Mouse (Mus musculus): ENCODE results near the gene Col1a2. TPM values are rescaled to one million over a fixed set of nuclear protein-coding genes. Genes with fewer than 3 reads are reported as not detected.

Col1a2 gene
- polyA plus RNA-seq, 1 experiment from 2014 or later, result 239 TPM

DNA sequence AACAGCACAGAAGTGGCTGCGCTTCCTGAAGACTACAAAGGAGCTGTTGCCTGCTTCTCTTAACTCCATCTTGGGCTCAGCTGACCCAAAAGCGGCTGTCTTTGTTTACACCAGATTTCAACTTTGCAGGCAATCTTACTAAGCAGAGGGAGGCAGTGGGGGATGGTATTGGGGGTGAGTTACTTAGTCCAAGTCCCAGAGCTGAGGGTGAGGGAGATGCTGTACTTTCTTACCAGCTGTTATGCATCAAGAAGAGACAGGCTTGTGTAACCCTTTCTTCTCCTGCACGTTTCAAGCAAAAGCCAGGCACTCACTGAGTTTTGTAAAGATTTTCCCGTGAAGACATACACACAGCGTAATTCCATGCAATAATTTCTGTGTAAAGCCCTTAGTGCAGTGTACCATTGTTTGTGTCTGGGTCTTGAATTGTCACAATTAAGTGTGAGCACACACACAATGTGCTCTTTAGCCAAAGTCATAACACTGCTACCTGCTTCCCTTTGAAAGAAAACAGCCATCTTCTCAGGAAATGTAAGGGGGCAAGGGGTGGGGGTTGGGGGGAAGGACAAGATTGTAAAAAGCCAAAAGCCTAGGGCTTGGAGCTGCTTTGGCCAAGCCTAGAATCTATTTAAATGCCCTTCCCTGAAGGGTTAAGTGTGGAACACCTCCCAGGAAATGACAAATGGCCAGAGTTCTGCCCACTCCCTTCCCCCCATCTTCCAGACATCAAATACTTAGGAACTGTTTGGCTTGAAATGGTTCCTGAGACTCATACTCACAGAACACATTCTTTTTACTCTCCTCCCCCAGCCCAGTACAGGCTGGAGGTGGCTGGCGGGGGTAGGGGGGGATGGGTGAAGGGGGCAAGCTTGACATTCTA is 15.0 kb upstream of the Col1a2 start:
- 51% methylated on average over 6 of the region's 6 CpGs for WGBS
- H3K9me3 ChIP-seq (replicated peaks), result no peaks in the 10 kb centered on the region
- no peak overlapping the region for H3K9ac ChIP-seq (replicated peaks)
- no peaks in the 10 kb centered on the region for H3K27me3 ChIP-seq (replicated peaks)
- ATAC-seq (ENCODE audit: low FRiP score), result no peak; the same call in 1 of the 2 replicates
- peaks cover 5% of the 10 kb centered on the region; the same call in 1 of the 2 replicates for H3K4me1 ChIP-seq
- no peak overlapping the region for H3K4me3 ChIP-seq (replicated peaks)
- H3K36me3 ChIP-seq, result no peaks in the 10 kb centered on the region
- peak overlapping the region; percentile 65; the same call in 1 of the 2 replicates for H3K27ac ChIP-seq (replicated peaks)
- H3K4me2 ChIP-seq, result no peak overlapping the region

DNA sequence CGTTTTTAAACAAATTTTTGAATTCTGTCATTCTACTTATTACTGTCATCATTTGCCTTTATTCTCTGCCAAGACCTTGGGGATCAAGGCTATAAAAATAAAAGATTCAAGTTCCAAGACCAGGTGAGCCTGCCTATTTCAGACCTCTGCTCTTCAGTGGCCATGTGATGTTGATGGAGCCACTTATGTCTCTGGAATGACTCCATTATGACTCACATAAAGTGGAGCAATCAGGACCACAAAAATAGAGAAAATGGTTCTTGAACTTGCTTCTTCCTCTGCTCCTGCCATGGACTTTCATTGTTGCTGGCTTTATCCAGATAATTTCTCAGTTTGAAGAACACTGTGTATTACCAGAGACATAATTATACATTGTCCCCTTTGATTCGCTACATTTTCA is 10.9 kb upstream of the Col1a2 start:
- Histone ChIP-seq H3K4me1 (peaks cover 5% of the 10 kb centered on the region; the same call in 1 of the 2 replicates), H3K4me3 (replicated peaks) (no peak overlapping the region), H3K27ac (replicated peaks) (no peak overlapping the region), H3K9me3 (replicated peaks) (no peaks in the 10 kb centered on the region), H3K4me2 (no peak overlapping the region), H3K27me3 (replicated peaks) (no peaks in the 10 kb centered on the region), H3K36me3 (no peaks in the 10 kb centered on the region), H3K9ac (replicated peaks) (no peak overlapping the region)
- 75% methylated on average over 2 of the region's 2 CpGs for WGBS
- no peak for ATAC-seq (ENCODE audit: low FRiP score)

DNA sequence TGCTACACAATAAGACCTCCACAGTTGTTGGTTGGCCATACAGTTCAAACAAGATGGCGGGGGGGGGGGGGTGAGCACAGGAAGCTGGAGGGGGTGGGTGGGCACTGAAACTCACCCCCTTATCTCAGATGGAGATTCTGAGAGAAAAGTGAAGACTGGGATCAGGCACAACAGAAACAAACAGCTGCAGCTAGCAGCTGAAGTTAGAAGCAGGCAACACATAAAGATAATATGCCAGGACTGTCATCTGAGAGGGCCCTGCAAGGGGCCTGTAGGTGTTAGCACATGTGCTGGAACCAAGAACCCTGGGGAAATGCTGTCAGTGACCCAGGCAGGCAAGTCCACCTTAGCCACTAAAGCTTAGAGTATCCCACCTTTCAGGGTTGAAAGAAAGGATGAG is 8.2 kb upstream of the Col1a2 start:
- H3K4me2 ChIP-seq, result no peak overlapping the region
- H3K4me3 ChIP-seq (replicated peaks), result no peak overlapping the region
- no peak for ATAC-seq (ENCODE audit: low FRiP score)
- no peaks in the 10 kb centered on the region for H3K9me3 ChIP-seq (replicated peaks)
- no peak overlapping the region for H3K9ac ChIP-seq (replicated peaks)
- WGBS, result 100% methylated on average over 1 of the region's 1 CpGs
- H3K27me3 ChIP-seq (replicated peaks), result no peaks in the 10 kb centered on the region
- no peak overlapping the region for H3K27ac ChIP-seq (replicated peaks)
- H3K36me3 ChIP-seq, result no peaks in the 10 kb centered on the region
- H3K4me1 ChIP-seq, result no peaks in the 10 kb centered on the region

DNA sequence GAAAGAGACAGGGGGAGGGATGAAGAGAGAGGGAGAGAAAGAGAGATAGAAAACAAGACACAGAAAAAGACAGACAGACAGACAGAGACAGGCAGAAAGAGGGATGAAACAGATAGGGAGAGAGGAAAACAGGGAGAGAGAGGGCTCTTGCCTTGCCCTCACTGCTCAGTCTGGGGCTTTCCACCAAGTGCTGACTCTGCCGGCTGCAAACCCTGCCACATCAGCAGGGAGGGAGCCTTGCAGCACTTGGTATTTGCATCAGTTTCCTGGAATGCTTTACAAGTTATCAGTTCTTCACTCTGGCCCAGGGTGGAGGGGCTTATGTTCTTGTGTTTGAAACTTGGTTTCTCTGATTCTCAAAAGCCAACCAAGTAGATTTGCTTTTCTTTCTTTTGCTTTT is 1.5 kb upstream of the Col1a2 start:
- WGBS, result 6% methylated on average over 1 of the region's 1 CpGs
- Histone ChIP-seq H3K27me3 (replicated peaks) (peaks cover 14% of the 10 kb centered on the region), H3K27ac (replicated peaks) (no peak overlapping the region), H3K4me1 (peaks cover 8% of the 10 kb centered on the region), H3K9ac (replicated peaks) (no peak overlapping the region), H3K36me3 (no peaks in the 10 kb centered on the region), H3K4me3 (replicated peaks) (no peak overlapping the region), H3K9me3 (replicated peaks) (no peaks in the 10 kb centered on the region), H3K4me2 (no peak overlapping the region)
- ATAC-seq (ENCODE audit: low FRiP score), result no peak

DNA sequence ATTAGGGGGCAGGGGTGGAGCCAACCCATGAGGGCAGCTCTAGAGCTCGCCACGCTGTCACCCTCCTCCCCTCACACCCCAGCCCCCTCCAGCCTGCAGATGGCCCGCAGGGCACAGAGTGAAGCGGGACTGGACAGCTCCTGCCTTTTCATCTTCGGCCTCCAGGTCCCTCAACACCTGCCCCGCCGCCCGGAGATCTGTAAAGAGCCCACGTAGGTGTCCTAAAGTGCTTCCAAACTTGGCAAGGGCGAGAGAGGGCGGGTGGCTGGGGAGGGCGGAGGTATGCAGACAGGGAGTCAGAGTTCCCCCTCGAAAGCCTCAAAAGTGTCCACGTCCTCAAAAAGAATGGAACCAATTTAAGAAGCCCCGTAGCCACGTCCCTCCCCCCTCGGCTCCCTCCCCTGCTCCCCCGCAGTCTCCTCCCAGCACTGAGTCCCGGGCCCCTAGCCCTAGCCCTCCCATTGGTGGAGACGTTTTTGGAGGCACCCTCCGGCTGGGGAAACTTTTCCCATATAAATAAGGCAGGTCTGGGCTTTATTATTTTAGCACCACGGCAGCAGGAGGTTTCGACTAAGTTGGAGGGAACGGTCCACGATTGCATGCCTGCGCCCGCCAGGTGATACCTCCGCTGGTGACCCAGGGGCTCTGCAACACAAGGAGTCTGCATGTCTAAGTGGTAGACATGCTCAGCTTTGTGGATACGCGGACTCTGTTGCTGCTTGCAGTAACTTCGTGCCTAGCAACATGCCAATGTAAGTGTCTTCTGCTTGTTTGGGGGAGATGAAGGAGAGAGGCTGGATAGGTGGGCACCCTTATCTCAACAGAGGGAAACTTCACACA is 764 bp downstream of the Col1a2 start:
- Histone ChIP-seq H3K27ac (replicated peaks) (peak overlapping the region; percentile 39; the same call in 1 of the 2 replicates), H3K9ac (replicated peaks) (peak overlapping the region; percentile 23), H3K4me2 (peak overlapping the region; percentile 72), H3K27me3 (replicated peaks) (peaks cover 14% of the 10 kb centered on the region), H3K4me3 (replicated peaks) (peak overlapping the region; percentile 34), H3K4me1 (peaks cover 8% of the 10 kb centered on the region), H3K9me3 (replicated peaks) (no peaks in the 10 kb centered on the region), H3K36me3 (no peaks in the 10 kb centered on the region)
- ATAC-seq (ENCODE audit: low FRiP score), result peak; percentile 80; the same call in 1 of the 2 replicates
- WGBS, result 1% methylated on average over 29 of the region's 31 CpGs

DNA sequence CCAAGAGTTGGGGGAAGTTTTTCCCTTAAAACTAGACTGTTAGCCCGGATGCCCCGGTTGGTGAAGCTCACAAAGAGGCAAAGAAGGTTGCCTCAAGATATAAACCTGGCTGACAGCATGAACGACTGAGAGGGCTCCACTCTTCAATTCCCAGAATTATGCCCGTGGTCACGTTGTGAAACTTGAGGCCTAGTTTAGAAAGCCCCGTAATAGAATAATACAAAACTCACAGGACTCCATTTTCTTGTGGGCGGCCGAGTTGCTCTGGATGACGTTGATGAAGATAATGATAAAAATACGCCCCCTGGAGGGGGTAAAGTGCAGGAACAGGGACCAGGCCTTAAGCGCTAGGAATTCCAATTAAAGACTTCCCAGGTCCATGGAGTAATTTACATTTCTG is 1.5 kb downstream of the Col1a2 start:
- peak overlapping the region; percentile 34 for H3K4me3 ChIP-seq (replicated peaks)
- H3K4me1 ChIP-seq, result peaks cover 8% of the 10 kb centered on the region
- peak overlapping the region; percentile 72 for H3K4me2 ChIP-seq

DNA sequence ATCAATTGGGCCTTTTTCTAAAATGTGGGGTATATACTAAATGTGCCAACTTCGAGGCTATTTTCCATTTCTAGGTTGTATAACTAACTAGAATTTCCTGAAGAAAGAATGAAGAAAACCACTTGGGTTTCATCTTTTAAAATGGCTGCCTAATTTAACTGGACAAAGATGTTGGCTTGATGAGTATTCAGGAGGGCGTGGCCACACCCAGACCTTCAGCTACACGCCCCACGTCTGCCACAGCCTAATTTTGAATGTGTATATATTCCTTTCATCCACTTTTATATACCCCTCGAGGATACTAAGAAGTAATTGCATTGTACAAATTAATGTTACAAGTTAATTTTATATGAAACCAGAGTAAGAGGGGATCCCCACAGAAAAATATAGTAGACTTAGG is 2.2 kb downstream of the Col1a2 start:
- no peaks in the 10 kb centered on the region for H3K36me3 ChIP-seq
- H3K9ac ChIP-seq (replicated peaks), result no peak overlapping the region
- peaks cover 14% of the 10 kb centered on the region for H3K27me3 ChIP-seq (replicated peaks)
- no peak for ATAC-seq (ENCODE audit: low FRiP score)
- peaks cover 8% of the 10 kb centered on the region for H3K4me1 ChIP-seq
- peak overlapping the region; percentile 72 for H3K4me2 ChIP-seq
- 62% methylated on average over 5 of the region's 5 CpGs for WGBS
- H3K9me3 ChIP-seq (replicated peaks), result no peaks in the 10 kb centered on the region
- no peak overlapping the region for H3K27ac ChIP-seq (replicated peaks)
- peak overlapping the region; percentile 34; the same call in 1 of the 2 replicates for H3K4me3 ChIP-seq (replicated peaks)

More for the DNA sequence above, 1.5 kb downstream of the Col1a2 start:
- 9% methylated on average over 11 of the region's 11 CpGs for WGBS
- Histone ChIP-seq H3K27ac (replicated peaks) (0 out of 2 replicates have a peak overlapping the region, but pooled peaks have one; percentile 39), H3K36me3 (no peaks in the 10 kb centered on the region), H3K27me3 (replicated peaks) (peaks cover 14% of the 10 kb centered on the region), H3K9ac (replicated peaks) (peak overlapping the region; percentile 23; the same call in 1 of the 2 replicates), H3K9me3 (replicated peaks) (no peaks in the 10 kb centered on the region)
- ATAC-seq (ENCODE audit: low FRiP score), result no peak

DNA sequence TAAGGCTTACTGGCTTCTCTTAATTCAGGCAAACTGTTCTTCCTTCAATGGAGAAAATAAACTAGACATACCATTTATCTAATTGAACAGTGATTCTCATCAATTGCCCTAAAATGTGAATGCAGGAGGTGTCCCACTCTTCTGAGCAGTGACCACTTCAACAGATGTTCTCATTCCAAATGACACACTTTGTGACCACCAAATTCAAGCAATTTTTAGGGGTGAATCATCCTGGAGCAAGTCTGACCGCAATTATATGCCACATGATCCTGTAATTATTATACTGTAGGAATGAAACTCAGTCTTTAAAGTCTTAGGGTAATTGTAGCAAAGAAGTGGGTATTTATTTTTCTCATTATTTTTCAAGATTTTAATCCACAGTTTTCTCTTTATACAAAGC is 2.7 kb downstream of the Col1a2 start:
- Histone ChIP-seq H3K4me1 (peaks cover 8% of the 10 kb centered on the region), H3K4me2 (no peak overlapping the region; the same call in 1 of the 2 replicates), H3K9me3 (replicated peaks) (no peaks in the 10 kb centered on the region), H3K27ac (replicated peaks) (no peak overlapping the region), H3K36me3 (no peaks in the 10 kb centered on the region), H3K9ac (replicated peaks) (no peak overlapping the region), H3K27me3 (replicated peaks) (peaks cover 14% of the 10 kb centered on the region), H3K4me3 (replicated peaks) (no peak overlapping the region)
- ATAC-seq (ENCODE audit: low FRiP score), result no peak
- 88% methylated on average over 1 of the region's 1 CpGs for WGBS

DNA sequence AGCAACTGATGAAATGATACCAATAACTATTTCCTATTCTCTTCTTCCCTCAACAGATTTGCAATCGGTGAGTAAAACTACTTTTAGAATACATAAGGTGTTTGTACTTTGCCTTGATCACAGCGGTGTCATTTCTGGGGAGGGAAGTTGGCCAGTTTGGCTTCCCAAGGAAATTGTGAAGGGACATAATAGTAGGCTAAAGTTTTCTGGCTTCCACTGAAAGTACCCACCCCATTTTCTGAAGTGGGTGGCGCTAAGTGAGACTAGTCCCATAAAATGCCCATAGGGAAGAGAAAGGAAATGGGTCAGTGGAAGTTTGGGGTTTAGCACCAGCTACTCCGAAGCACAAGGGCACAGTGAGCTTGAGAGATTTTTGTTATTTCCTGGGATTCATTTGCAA is 3.7 kb downstream of the Col1a2 start:
- ATAC-seq (ENCODE audit: low FRiP score), result no peak
- peaks cover 8% of the 10 kb centered on the region for H3K4me1 ChIP-seq
- no peaks in the 10 kb centered on the region for H3K9me3 ChIP-seq (replicated peaks)
- H3K27ac ChIP-seq (replicated peaks), result no peak overlapping the region
- WGBS, result 86% methylated on average over 4 of the region's 4 CpGs
- no peak overlapping the region for H3K9ac ChIP-seq (replicated peaks)
- no peaks in the 10 kb centered on the region for H3K36me3 ChIP-seq
- H3K27me3 ChIP-seq (replicated peaks), result peaks cover 12% of the 10 kb centered on the region
- no peak overlapping the region for H3K4me2 ChIP-seq
- no peak overlapping the region for H3K4me3 ChIP-seq (replicated peaks)

DNA sequence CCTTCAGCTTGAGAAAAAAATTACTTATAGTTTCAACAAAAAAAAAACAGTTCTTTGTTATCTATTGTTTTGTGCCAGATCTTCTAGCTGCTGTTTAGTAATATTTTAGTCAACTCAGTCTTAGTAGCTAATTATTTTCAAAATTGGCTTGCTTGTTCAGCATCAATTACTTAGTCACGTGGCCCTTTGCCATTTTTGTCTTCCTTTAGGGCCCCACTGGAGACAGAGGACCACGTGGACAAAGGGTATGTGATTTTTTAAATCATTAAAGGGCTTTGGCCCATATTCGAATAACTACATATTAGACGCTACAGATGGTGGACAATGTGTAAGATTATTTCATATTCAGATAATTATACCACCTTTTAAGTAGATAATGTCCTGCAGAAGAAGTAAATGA is 4.8 kb downstream of the Col1a2 start:
- Histone ChIP-seq H3K27me3 (replicated peaks) (peaks cover 9% of the 10 kb centered on the region), H3K36me3 (no peaks in the 10 kb centered on the region), H3K9ac (replicated peaks) (no peak overlapping the region), H3K4me2 (no peak overlapping the region), H3K4me3 (replicated peaks) (no peak overlapping the region), H3K27ac (replicated peaks) (no peak overlapping the region), H3K4me1 (peaks cover 8% of the 10 kb centered on the region), H3K9me3 (replicated peaks) (no peaks in the 10 kb centered on the region)
- ATAC-seq (ENCODE audit: low FRiP score), result no peak
- 69% methylated on average over 4 of the region's 4 CpGs for WGBS

DNA sequence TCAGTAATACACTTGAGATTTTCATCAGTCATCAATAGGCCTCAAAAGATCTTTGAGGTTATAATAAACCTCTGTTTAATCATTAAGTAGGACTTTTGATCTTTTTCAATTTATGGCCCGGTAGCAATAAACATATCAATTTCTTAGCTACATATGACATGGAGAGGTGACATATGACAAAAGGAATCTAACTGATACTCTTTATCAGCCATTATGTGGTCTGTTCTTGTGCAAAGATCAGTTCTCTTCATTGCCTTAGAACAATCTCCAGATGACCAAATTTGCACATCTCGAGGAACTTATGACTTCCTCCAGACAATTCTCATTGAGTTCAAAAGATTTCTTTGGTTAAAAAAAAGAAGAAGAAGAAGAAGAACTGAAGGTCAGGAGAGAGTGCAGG is 10.1 kb downstream of the Col1a2 start:
- H3K4me3 ChIP-seq (replicated peaks), result no peak overlapping the region
- no peak overlapping the region for H3K9ac ChIP-seq (replicated peaks)
- no peaks in the 10 kb centered on the region for H3K36me3 ChIP-seq
- no peak for ATAC-seq (ENCODE audit: low FRiP score)
- no peak overlapping the region for H3K27ac ChIP-seq (replicated peaks)
- H3K4me2 ChIP-seq, result no peak overlapping the region
- H3K9me3 ChIP-seq (replicated peaks), result no peaks in the 10 kb centered on the region
- WGBS, result 91% methylated on average over 2 of the region's 2 CpGs
- no peaks in the 10 kb centered on the region for H3K27me3 ChIP-seq (replicated peaks)
- no peaks in the 10 kb centered on the region for H3K4me1 ChIP-seq
